In genomic region chr16:97909356-97909755, GRCm38 (mm10) we compare ENCODE assay signal across 27 mouse cellular contexts. TPM values are rescaled to one million over a fixed set of nuclear protein-coding genes. Genes with fewer than 3 reads are reported as not detected.
DNase-seq lines count a peak whose midpoint lies in the region; ATAC-seq and TF ChIP-seq lines count a peak whose summit lies in the region.
"Had no signal": no experiment of that assay in that cellular context is flagged by ENCODE, and none has a peak within 500 bp of the region (broad histone marks: within the 10 kb centered on the region; RNA-seq: fewer than 3 reads in every experiment).

No protein-coding gene starts in this region.

- intact Hi-C loops in heart, postnatal 14 days (cut with DNase I): no loop called here

- H3K9me3 ChIP-seq in MEL (replicated peaks; ENCODE audit: insufficient read depth, low read length): no peaks in the 10 kb centered on the region
- H3K9me3 ChIP-seq in liver, embryonic 13.5 days (replicated peaks): no peaks in the 10 kb centered on the region
- H3K9me3 ChIP-seq in stomach, postnatal 0 days (ENCODE audit: control insufficient read depth, low read length): no peaks in the 10 kb centered on the region
- H3K9me3 ChIP-seq in intestine, embryonic 15.5 days: no peaks in the 10 kb centered on the region
- H3K9me3 ChIP-seq: forebrain, embryonic 13.5 days; heart, embryonic 12.5 days; hindbrain, embryonic 15.5 days; kidney, embryonic 15.5 days; midbrain, embryonic 10.5 days; midbrain, embryonic 15.5 days; neural tube, embryonic 15.5 days had no signal

- TF ChIP-seq CTCF in MEL (IDR thresholded peaks at IDR 0.05 in 2 of 3, conservative IDR thresholded peaks at IDR 0.05 in 1 of 3; ENCODE audit: control insufficient read depth in 1 of 3, insufficient read depth in 1 of 3, low read depth in 2 of 3, low read length in 3 of 3, poor library complexity in 1 of 3, severe bottlenecking in 1 of 3): no peak
- TF ChIP-seq CTCF in stomach, postnatal 0 days (IDR thresholded peaks at IDR 0.05; ENCODE audit: low read depth): no peak

- DNase-seq in cerebellum, postnatal 14 days: peak; percentile 20 to 31
- no peak for DNase-seq in cerebellum, adult 11-12 months
- DNase-seq in MEL (ENCODE audit: low read depth, low spot score): no peak
- peak; percentile 15 for DNase-seq in brain, adult 2 months (ENCODE audit: low read depth, low spot score)
- DNase-seq in liver, embryonic 13.5 days: no peak
- DNase-seq in stomach, postnatal 0 days (ENCODE audit: low spot score): no peak
- no peak for DNase-seq in heart, postnatal 14 days
- DNase-seq: cerebellum, adult 9-11 months; gastrocnemius, postnatal 36 days; heart, adult 2 months; kidney, adult 18-20 months; kidney, postnatal 25 days; layer of hippocampus, postnatal 36 days; lung, postnatal 4 days; retina, postnatal 1 day; right cerebral cortex, postnatal 14 days had no signal

- TF ChIP-seq EP300 in MEL (IDR thresholded peaks at IDR 0.05; ENCODE audit: low read depth in 1 of 2, low read length in 2 of 2): no peak; a peak in 1 of 4 replicates
- no peak for TF ChIP-seq EP300 in stomach, postnatal 0 days (optimal IDR thresholded peaks at IDR 0.05)

- H3K4me1 ChIP-seq in MEL (ENCODE audit: control insufficient read depth in 1 of 2, insufficient read depth in 2 of 2, low read length in 2 of 2): peaks cover 16 to 21% of the 10 kb centered on the region in 2 experiments
- peaks cover 31% of the 10 kb centered on the region for H3K4me1 ChIP-seq in liver, embryonic 13.5 days (replicated peaks)
- H3K4me1 ChIP-seq in stomach, postnatal 0 days (replicated peaks; ENCODE audit: control insufficient read depth, insufficient read depth): no peaks in the 10 kb centered on the region
- H3K4me1 ChIP-seq in intestine, embryonic 15.5 days (replicated peaks): no peaks in the 10 kb centered on the region
- H3K4me1 ChIP-seq: forebrain, embryonic 13.5 days; hindbrain, embryonic 15.5 days; kidney, embryonic 15.5 days; midbrain, embryonic 10.5 days; midbrain, embryonic 15.5 days; neural tube, embryonic 15.5 days had no signal

- peaks cover 0 to 32% of the 10 kb centered on the region in 2 experiments; a peak in 2 of 4 replicates for H3K36me3 ChIP-seq in MEL (ENCODE audit: control insufficient read depth in 1 of 2, insufficient read depth in 2 of 2, low read length in 2 of 2)
- no peaks in the 10 kb centered on the region for H3K36me3 ChIP-seq in liver, embryonic 13.5 days
- H3K36me3 ChIP-seq in stomach, postnatal 0 days (ENCODE audit: control insufficient read depth, insufficient read depth, low read length): no peaks in the 10 kb centered on the region
- H3K36me3 ChIP-seq in intestine, embryonic 15.5 days: no peaks in the 10 kb centered on the region
- H3K36me3 ChIP-seq: midbrain, embryonic 10.5 days; midbrain, embryonic 15.5 days; neural tube, embryonic 15.5 days had no signal

- no peaks in the 10 kb centered on the region for H3K27me3 ChIP-seq in MEL (ENCODE audit: control insufficient read depth in 1 of 2, insufficient read depth in 2 of 2, low read length in 2 of 2)
- no peaks in the 10 kb centered on the region for H3K27me3 ChIP-seq in liver, embryonic 13.5 days
- H3K27me3 ChIP-seq in stomach, postnatal 0 days (ENCODE audit: control insufficient read depth, insufficient read depth, low read length): no peaks in the 10 kb centered on the region
- no peaks in the 10 kb centered on the region for H3K27me3 ChIP-seq in intestine, embryonic 15.5 days (replicated peaks)
- H3K27me3 ChIP-seq: forebrain, embryonic 13.5 days; heart, embryonic 12.5 days; hindbrain, embryonic 15.5 days; kidney, embryonic 15.5 days; midbrain, embryonic 15.5 days; neural tube, embryonic 15.5 days had no signal

- no peak overlapping the region for H3K4me2 ChIP-seq in liver, embryonic 13.5 days
- no peak overlapping the region for H3K4me2 ChIP-seq in stomach, postnatal 0 days (replicated peaks; ENCODE audit: low read depth)
- H3K4me2 ChIP-seq in intestine, embryonic 15.5 days (replicated peaks): no peak overlapping the region
- H3K4me2 ChIP-seq: forebrain, embryonic 13.5 days; heart, embryonic 12.5 days; hindbrain, embryonic 15.5 days; kidney, embryonic 15.5 days; midbrain, embryonic 15.5 days; neural tube, embryonic 15.5 days had no signal

- ATAC-seq in liver, embryonic 13.5 days (ENCODE audit: low read depth): 0 out of 2 replicates have a peak, but pooled peaks have one; percentile 34
- ATAC-seq in stomach, postnatal 0 days (ENCODE audit: low FRiP score, low TSS enrichment): no peak
- ATAC-seq in intestine, embryonic 15.5 days: no peak
- ATAC-seq: activated CD4-positive, CD25-positive, alpha-beta regulatory T cell, adult 4 months; forebrain, embryonic 13.5 days; inflammation-experienced regulatory T-cells, adult 6 months; midbrain, embryonic 15.5 days had no signal

- H3K9ac ChIP-seq in MEL (ENCODE audit: control insufficient read depth, low read depth, low read length, poor library complexity, severe bottlenecking): no peak overlapping the region
- H3K9ac ChIP-seq in liver, embryonic 13.5 days: no peak overlapping the region
- H3K9ac ChIP-seq in stomach, postnatal 0 days (ENCODE audit: low read length): no peak overlapping the region
- H3K9ac ChIP-seq in intestine, embryonic 15.5 days: no peak overlapping the region
- H3K9ac ChIP-seq: forebrain, embryonic 13.5 days; heart, embryonic 12.5 days; hindbrain, embryonic 15.5 days; kidney, embryonic 15.5 days; liver, embryonic 14.5 days; midbrain, embryonic 15.5 days; neural tube, embryonic 15.5 days had no signal

- no peak overlapping the region; the same call in 1 of the 2 replicates for H3K27ac ChIP-seq in MEL (ENCODE audit: control insufficient read depth, low read depth, low read length)
- H3K27ac ChIP-seq in liver, embryonic 13.5 days: no peak overlapping the region
- H3K27ac ChIP-seq in stomach, postnatal 0 days (replicated peaks): no peak overlapping the region
- no peak overlapping the region for H3K27ac ChIP-seq in intestine, embryonic 15.5 days
- H3K27ac ChIP-seq: forebrain, embryonic 13.5 days; heart, adult 2 months; hindbrain, embryonic 15.5 days; kidney, embryonic 15.5 days; liver, embryonic 14.5 days; midbrain, embryonic 10.5 days; midbrain, embryonic 15.5 days; neural tube, embryonic 15.5 days had no signal

- 79% methylated on average over 1 of the region's 1 CpGs for WGBS in liver, embryonic 13.5 days (ENCODE audit: insufficient replicate concordance)
- WGBS in stomach, postnatal 0 days: 89% methylated on average over 1 of the region's 1 CpGs
- 95% methylated on average over 1 of the region's 1 CpGs for WGBS in intestine, embryonic 15.5 days

- no peak for TF ChIP-seq RAD21 in MEL (IDR thresholded peaks at IDR 0.05; ENCODE audit: low read depth, low read length)

- H3K79me2 ChIP-seq in MEL (ENCODE audit: control insufficient read depth, insufficient read depth, low read length, poor library complexity): no peaks in the 10 kb centered on the region

- no peak overlapping the region for H3K4me3 ChIP-seq in MEL (ENCODE audit: control insufficient read depth in 1 of 2, insufficient read depth in 1 of 2, low read depth in 2 of 2, low read length in 2 of 2)
- no peak overlapping the region for H3K4me3 ChIP-seq in liver, embryonic 13.5 days (replicated peaks)
- no peak overlapping the region for H3K4me3 ChIP-seq in stomach, postnatal 0 days (ENCODE audit: low read depth, low read length)
- no peak overlapping the region for H3K4me3 ChIP-seq in intestine, embryonic 15.5 days (replicated peaks)
- H3K4me3 ChIP-seq: forebrain, embryonic 13.5 days; heart, adult 2 months; heart, embryonic 12.5 days; hindbrain, embryonic 15.5 days; kidney, embryonic 15.5 days; midbrain, embryonic 10.5 days; midbrain, embryonic 15.5 days; neural tube, embryonic 15.5 days had no signal

- no peak for TF ChIP-seq POLR2A in MEL (IDR thresholded peaks at IDR 0.05; ENCODE audit: control insufficient read depth in 1 of 2, insufficient read depth in 1 of 2, low read depth in 1 of 2, low read length in 2 of 2, poor library complexity in 1 of 2)

TF ChIP-seq in MEL, 35 proteins besides CTCF, POLR2A, EP300 and RAD21 (continues in another document):
- TF ChIP-seq GATA1 (IDR thresholded peaks at IDR 0.05; ENCODE audit: low read depth, low read length) (peak; percentile 30; the same call in 1 of the 2 replicates), ELF1 (IDR thresholded peaks at IDR 0.05; ENCODE audit: low read depth, low read length) (no peak), MEF2A (IDR thresholded peaks at IDR 0.05; ENCODE audit: extremely low read depth, insufficient replicate concordance, low read depth, low read length, poor library complexity, severe bottlenecking) (no peak), KAT2A (conservative IDR thresholded peaks at IDR 0.05; ENCODE audit: low read depth, low read length) (no peak), ZMIZ1 (IDR thresholded peaks at IDR 0.05; ENCODE audit: low read depth, low read length) (no peak), TAL1 (IDR thresholded peaks at IDR 0.05; ENCODE audit: low read length) (peak; percentile 52)

RNA-seq across cellular contexts. Expression of gene C2cd2, which starts 53.0 kb away (rescaled TPM):
- total RNA-seq in MEL (2012; rRNA removed): 8.9 and 12.4 TPM in 2 replicates
- 10 to 100 TPM in 1 of 2 experiments, not detected in 1; 20.7 TPM for polyA plus RNA-seq in MEL (2012; ENCODE audit: insufficient read depth in 1 of 2, insufficient read length in 2 of 2, low read depth in 1 of 2, low replicate concordance in 2 of 2, missing spikeins in 1 of 2)
- polyA plus RNA-seq in liver, embryonic 13.5 days (2015; fragmentation: Nextera tagmentation; extraction: Ambion mirVana): 5.0 and 5.6 TPM in 2 replicates
- 13.6 and 14.0 TPM in 2 replicates for polyA plus RNA-seq in stomach, postnatal 0 days (2015; fragmentation: Nextera tagmentation; extraction: Ambion mirVana)
- 15.1 and 15.8 TPM in 2 replicates for polyA plus RNA-seq in intestine, embryonic 15.5 days (2015; fragmentation: Nextera tagmentation; extraction: Ambion mirVana)
- 10 to 100 TPM; 25.1 to 27.3 TPM for total RNA-seq in heart, postnatal 14 days (2021)

RNA-seq across cellular contexts. Expression of gene Zbtb21, which starts 53.1 kb away (rescaled TPM):
- total RNA-seq in MEL (2012; rRNA removed): 7.3 and 9.4 TPM in 2 replicates
- polyA plus RNA-seq in MEL (2012; ENCODE audit: insufficient read depth in 1 of 2, insufficient read length in 2 of 2, low read depth in 1 of 2, low replicate concordance in 2 of 2, missing spikeins in 1 of 2): 1 to 10 TPM in 1 of 2 experiments, not detected in 1; 9.6 TPM
- 3.3 TPM in 2 replicates for polyA plus RNA-seq in liver, embryonic 13.5 days (2015; fragmentation: Nextera tagmentation; extraction: Ambion mirVana)
- 5.4 and 6.0 TPM in 2 replicates for polyA plus RNA-seq in stomach, postnatal 0 days (2015; fragmentation: Nextera tagmentation; extraction: Ambion mirVana)
- polyA plus RNA-seq in intestine, embryonic 15.5 days (2015; fragmentation: Nextera tagmentation; extraction: Ambion mirVana): 11.7 and 12.4 TPM in 2 replicates
- total RNA-seq in heart, postnatal 14 days (2021): 10 to 100 TPM; 10.1 to 13.5 TPM

RNA-seq across cellular contexts. Expression of gene Prdm15, which starts 57.7 kb away (rescaled TPM):
- 10.6 and 12.0 TPM in 2 replicates for total RNA-seq in MEL (2012; rRNA removed)
- 10 to 100 TPM in 1 of 2 experiments, not detected in 1; 10.7 TPM for polyA plus RNA-seq in MEL (2012; ENCODE audit: insufficient read depth in 1 of 2, insufficient read length in 2 of 2, low read depth in 1 of 2, low replicate concordance in 2 of 2, missing spikeins in 1 of 2)
- polyA plus RNA-seq in liver, embryonic 13.5 days (2015; fragmentation: Nextera tagmentation; extraction: Ambion mirVana): 2.9 and 3.0 TPM in 2 replicates
- 2.2 and 2.4 TPM in 2 replicates for polyA plus RNA-seq in stomach, postnatal 0 days (2015; fragmentation: Nextera tagmentation; extraction: Ambion mirVana)
- polyA plus RNA-seq in intestine, embryonic 15.5 days (2015; fragmentation: Nextera tagmentation; extraction: Ambion mirVana): 7.4 and 9.1 TPM in 2 replicates
- 1 to 10 TPM; 5.7 to 7.6 TPM for total RNA-seq in heart, postnatal 14 days (2021)

Comparison
In these comparisons a context has a peak if more than half of its experiments do, and no peak if none do; other contexts are left out.
1. DNase-seq: peak in cerebellum, postnatal 14 days (2 of 2) and brain, adult 2 months (single experiment); none in cerebellum, adult 11-12 months (single experiment), MEL (single experiment), liver, embryonic 13.5 days (single experiment), stomach, postnatal 0 days (single experiment) and heart, postnatal 14 days (0 of 2).